Mouse (Mus musculus) heart, postnatal 36 days (tissue): Measurements from ENCODE around the gene Pidd1. TPM values are rescaled to one million over a fixed set of nuclear protein-coding genes. Genes with fewer than 3 reads are reported as not detected.
A peak's percentile ranks its signal among the peaks of the same experiment; 100 is the strongest.
"Not testable (repeated sequence)": the region's sequence is repeated elsewhere in the genome, so short reads cannot be mapped to it uniquely, and the experiment has no call there.

Source experiments
- DNase-seq, 2 experiments: peaks; one replicate each; pipeline ENCODE4 v3.0.0; 2021 to 2022
- intact Hi-C: fragments of 180-260 bp; cut with DNase I; formaldehyde crosslinking; loops from one replicate; pipeline ENCODE4 v1.15.1; 2025
- total RNA-seq, 2 experiments: library from RNA; stranded (reverse); gene quantifications; 2 replicates each; pipeline ENCODE4 v1.2.3; 2021

Gene Pidd1
- total RNA-seq, 2 experiments from 2014 or later: 0.60 to 0.78 TPM

- intact Hi-C loops: loop anchor here (10.0 kb wide), 1 partner anchor 517 kb away; the partner anchor contains the start of gene Pgghg
- DNase-seq: peak; percentile 45 to 57
Measured at GRCm38 (mm10) chr7:141461521-141462332, 17.9 kb upstream of the Pidd1 start.

DNA sequence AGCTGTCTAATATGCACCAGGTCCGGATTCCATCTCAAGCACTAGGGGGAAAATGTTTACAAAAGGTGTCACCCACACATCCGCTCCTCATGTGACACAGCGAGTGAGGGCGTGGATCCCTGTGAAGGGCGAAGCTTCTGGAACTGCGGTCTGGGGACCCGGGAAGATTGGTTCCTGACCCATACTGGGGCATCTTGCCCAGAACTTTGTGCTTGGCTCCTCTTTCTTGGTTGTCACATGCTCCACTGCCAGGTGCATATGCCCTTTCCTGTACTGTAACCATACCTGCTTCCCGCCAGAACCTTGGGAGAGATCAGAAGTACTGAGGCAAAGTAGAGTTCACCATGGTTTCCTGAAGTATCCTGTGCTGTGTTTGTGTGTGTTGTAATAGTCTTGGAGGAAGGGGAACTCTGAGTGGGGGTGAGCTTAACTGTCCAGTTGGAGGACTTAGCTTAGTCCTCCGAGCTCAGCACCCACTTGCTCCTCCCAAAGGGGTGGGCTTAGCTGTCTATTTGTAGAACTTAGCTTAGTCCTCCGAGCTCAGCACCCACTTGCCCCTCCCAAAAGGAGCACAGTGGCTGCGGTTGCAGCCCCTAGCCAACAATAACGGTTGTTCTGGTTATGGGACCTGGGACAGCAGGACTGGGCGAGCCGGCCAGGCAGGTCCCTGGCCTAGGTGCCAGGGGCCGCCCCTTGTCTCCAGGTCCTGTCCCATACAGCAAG, 16.7 kb upstream of the Pidd1 start, which contains the start of gene Cracr2b:
Cracr2b (plus strand) TSS at position 704 of the 723 bp plus-strand sequence.
- peak; percentile 49 to 55 for DNase-seq
- intact Hi-C loops: loop anchor here (10.0 kb wide), 1 partner anchor 516 kb away; the partner anchor contains the start of gene Pgghg

- intact Hi-C loops: loop anchor here (10.0 kb wide), 1 partner anchor 515 kb away; the partner anchor contains the start of gene Pgghg
- DNase-seq: peak in 1 of 2 experiments; percentile 31
Measured at GRCm38 (mm10) chr7:141460001-141460390, 16.2 kb upstream of the Pidd1 start.

DNA sequence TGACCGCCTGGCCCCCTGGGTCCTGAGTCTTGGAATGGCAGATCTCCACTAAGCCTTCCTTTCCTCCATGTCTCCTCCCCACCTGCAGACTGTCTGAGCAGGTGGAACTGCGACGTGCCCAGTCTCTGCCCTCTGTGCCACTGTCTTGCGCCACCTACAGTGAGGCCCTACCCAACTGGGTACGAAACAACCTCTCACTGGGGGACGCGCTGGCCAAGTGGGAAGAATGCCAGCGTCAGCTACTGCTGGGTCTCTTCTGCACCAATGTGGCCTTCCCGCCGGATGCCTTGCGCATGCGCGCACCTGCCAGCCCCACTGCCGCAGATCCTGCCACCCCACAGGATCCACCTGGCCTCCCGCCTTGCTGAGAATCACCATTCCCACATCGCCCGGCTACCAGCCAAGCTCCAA, 15.5 kb upstream of the Pidd1 start:
- intact Hi-C loops: loop anchor here (5.0 kb wide), 1 partner anchor 47 kb away; the partner anchor contains the start of gene Gatd1
- DNase-seq: peak; percentile 14 to 42

DNA sequence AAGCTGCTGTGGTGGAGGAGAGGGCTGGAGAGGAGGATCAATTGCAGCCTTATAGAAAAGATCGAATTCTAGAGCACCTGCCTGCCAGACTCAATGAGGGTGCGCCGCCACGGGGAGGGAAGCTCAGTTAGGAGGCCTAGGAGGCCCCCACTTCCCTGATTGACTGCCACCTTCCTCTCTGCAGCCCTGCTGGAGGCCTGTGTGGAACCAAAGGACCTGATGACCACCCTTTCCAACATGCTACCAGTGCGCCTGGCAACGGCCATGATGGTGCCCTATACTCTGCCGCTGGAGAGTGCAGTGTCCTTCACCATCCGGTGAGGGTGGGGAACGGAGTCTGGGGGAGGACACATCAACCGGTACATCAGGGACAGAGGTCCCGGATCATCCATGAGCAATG, 14.8 kb upstream of the Pidd1 start:
- DNase-seq: peak in 1 of 2 experiments; percentile 22
- intact Hi-C loops: loop anchor here (5.0 kb wide), 1 partner anchor 46 kb away; the partner anchor contains the start of gene Gatd1

DNA sequence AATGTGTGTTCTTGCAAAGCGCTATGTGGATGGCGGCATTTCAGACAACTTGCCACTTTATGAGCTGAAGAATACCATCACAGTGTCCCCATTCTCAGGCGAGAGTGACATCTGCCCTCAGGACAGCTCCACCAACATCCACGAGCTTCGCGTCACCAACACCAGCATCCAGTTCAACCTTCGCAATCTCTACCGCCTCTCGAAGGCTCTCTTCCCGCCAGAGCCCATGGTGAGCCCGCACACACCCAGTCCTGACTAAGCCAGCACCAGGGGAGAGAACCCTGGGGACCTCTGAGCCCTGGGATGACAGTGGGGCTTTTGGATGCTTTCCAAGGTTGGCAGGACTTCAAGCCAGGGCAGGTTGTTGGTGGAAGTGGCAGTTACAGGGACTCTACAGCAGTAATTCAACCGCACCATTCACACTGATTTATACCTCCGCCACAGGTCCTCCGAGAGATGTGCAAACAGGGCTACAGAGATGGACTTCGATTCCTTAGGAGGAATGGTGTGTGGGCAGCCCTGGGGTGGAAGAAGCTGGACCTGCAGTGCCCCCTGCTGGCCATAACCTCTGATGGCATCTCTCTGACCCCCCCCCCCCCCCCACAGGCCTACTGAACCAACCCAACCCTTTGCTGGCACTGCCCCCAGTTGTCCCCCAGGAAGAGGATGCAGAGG, 14.3 kb upstream of the Pidd1 start:
- intact Hi-C loops: loop anchor here (5.0 kb wide), 1 partner anchor 46 kb away; the partner anchor contains the start of gene Gatd1
- DNase-seq: peak; percentile 66 to 71

GRCm38 (mm10) chr7:141457236-141457635, 13.4 kb upstream of the Pidd1 start:
- no peak for DNase-seq
- intact Hi-C loops: loop anchor here (5.0 kb wide), 1 partner anchor 45 kb away; the partner anchor contains the start of gene Gatd1

GRCm38 (mm10) chr7:141456739-141457138, 12.9 kb upstream of the Pidd1 start:
- intact Hi-C loops: loop anchor here (5.0 kb wide), 1 partner anchor 44 kb away; the partner anchor contains the start of gene Gatd1

DNA sequence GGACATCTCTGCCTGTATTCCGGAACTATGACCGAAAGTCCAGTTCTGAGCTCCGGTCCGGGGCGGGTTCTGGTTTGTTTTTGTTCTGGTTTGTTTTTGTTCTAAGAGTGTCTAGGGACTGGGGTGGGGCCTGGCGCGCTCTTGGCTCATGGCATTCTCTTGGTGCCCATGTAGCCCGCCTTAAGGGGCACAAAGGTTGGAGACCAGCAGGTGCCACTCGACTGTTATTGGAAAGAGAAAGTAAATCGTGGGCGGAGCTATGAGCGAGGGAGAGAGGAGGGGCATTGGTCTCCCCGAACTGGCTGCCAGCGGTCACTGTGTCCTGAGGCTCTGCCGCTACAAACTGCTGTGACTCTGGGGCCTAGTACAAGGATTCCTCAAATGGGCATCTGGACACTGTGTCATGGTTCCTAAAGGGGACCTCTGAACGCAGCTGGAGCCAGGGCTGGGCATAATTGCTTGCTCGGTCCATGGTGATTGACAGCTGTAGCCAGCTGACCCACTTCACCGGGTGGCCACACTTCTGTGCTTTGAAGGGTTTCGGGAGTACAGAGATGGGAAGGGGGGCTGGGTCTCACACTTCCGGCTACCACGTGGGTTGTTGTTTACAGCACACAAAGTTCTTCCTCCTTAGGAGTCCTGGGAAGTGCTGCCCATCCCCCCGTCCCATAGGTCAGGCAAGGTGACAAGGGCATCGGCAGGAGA, 11.9 kb upstream of the Pidd1 start:
- intact Hi-C loops: loop anchor here (1.0 to 5.0 kb wide), 2 partner anchors 12 to 43 kb away; partner anchors contain the start of genes Cd151 and Gatd1

More at GRCm38 (mm10) chr7:141456739-141457138, 12.9 kb upstream of the Pidd1 start:
- peak; percentile 41 to 63 for DNase-seq

GRCm38 (mm10) chr7:141454967-141455551, 11.2 kb upstream of the Pidd1 start, which contains the start of gene Pnpla2:
TSS of gene Pnpla2 (plus strand) at chr7:141455198.
- DNase-seq: peak; percentile 94
- intact Hi-C loops: loop anchor here (1.0 to 5.0 kb wide), 2 partner anchors 12 to 43 kb away; partner anchors contain the start of genes Cd151 and Gatd1

More for the DNA sequence above, 11.9 kb upstream of the Pidd1 start:
- peak; percentile 77 to 87 for DNase-seq

DNA sequence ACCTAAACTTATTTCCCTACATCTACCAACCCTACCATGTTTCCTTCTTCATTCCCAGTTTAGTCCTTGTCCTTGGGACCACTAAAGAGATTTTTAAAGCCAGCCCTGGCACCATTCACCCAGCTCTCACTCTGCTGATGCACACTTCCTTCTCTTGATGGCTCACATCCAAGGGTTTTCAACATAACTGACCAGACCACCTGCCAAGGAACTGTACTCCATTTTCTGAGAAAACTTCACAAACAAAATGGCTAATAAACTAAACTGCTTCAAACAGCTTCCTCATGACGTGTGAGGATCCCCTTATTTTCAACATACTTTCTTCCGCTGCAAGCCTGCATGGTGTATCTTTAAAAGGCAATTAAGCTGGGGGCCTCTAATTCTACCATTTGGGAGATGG, 9.8 kb upstream of the Pidd1 start:
- no peak for DNase-seq
- intact Hi-C loops: no loop called here

DNA sequence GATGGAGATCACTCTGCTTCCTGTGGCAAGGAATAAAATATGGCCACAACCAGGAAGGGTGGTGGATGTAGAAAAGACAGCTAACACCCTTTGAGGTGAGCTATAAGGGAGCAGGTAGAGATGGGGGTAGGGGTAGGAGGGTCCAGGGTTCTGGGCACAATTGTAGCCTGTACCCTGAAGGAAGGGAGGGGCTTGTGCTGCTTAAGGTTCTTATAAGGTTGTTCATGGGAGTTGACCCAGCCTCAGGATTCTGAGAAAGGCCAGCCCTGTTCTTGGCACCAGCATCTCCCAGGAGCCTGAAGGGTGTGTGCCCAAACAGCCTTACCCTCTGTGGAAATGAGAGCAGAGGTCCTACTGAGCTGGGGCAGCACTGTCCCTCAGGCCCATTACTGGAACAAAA, 8.1 kb upstream of the Pidd1 start:
- intact Hi-C loops: no loop called here
- no peak for DNase-seq

DNA sequence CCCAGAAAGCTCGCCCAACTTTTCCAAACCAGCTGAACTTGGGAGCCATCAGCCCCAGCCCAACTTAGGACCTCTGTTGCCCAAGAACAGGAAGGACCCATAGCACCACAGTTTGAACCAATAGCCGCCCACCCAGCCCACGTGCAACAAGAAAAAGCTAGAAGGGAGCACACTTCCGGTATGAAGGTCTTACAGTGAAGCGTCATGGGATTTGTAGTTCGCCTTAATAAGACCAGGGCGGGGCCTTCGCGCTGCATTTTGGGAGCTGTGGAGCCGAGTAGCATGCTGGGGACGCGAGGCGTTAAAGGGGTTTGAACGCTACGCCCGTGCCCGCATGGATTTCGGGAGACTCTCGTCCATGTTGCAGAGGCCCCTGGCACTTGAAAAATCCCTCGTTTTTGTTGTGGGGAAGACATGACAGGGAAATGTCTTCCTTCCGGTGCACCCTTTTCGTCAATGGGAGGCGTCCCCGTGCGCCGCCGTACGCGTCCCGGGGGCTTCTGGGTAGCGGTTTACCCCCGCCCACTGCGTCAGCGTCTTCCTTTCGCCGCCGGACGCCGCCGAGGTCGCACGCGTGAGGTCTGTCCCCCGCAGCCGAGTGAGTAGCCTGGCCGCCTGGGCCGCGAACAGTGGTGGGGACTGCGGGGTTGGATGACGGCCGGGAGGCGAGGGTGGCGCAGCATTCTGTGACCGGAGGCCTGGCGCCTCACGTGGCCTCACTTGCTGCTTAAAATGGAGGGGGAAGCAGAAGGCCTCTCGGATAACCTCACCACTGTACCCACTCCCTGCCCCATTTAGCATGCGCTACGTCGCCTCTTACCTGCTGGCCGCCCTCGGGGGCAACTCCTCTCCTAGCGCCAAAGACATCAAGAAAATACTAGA, 3.5 kb upstream of the Pidd1 start, which contains the start of gene Rplp2:
Rplp2 (plus strand) TSS at position 261 of the 882 bp plus-strand sequence.
- DNase-seq: peak; percentile 92 to 97
- intact Hi-C loops: no loop called here

- intact Hi-C loops, DNase-seq: not testable (repeated sequence)
Measured at GRCm38 (mm10) chr7:141446374-141446773, 2.5 kb upstream of the Pidd1 start.

GRCm38 (mm10) chr7:141443081-141443821, 574 bp downstream of the Pidd1 start:
- intact Hi-C loops: no loop called here
- no peak for DNase-seq

DNA sequence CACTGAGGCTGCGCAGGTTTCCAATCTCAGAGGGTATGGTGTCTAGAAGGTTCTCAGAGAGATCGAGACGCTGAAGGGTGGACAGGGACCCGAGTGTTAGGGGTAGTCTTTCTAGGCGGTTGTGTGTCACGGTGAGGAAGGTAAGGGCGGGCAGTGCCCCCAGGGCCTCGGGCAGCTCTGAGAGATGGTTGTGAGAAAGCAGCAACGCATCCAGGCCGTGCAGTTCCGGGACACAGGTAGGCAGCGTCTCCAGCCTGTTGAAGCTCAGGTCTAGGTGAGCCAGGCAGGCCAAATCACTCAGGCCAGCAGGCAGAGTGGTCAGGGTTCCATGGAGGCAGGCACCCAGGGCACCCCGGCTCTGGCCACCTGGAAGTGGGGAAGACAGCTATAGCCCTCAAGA, 1.6 kb downstream of the Pidd1 start:
- no peak for DNase-seq
- intact Hi-C loops: no loop called here

- no peak for DNase-seq
- intact Hi-C loops: no loop called here
Measured at GRCm38 (mm10) chr7:141441460-141441859, 2.4 kb downstream of the Pidd1 start.
